Mouse (Mus musculus): ENCODE measurements around the gene Pitx1. TPM values are rescaled to one million over a fixed set of nuclear protein-coding genes. Genes with fewer than 3 reads are reported as not detected.

The Pitx1 gene
- polyA plus RNA-seq, 1 experiment from 2014 or later: 8.2 TPM

DNA sequence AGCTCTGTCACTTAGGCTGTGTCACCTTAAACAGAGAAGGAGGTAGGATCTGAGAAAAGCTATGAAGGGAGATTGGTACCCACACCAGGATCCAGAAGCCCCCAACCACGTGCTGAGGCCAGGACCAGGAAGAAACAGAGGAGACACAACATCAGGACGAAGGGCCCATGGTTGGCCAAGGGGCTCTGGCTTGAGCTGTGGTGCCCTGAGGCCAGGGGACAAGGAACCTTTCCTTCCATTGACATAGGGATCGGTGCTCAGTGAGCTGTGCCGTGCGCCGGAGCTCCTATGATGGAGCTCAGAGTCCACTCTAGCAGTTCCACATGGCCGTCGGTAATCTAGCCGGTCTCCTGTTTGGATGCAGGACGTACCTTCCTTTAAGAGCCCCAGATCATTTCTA, 26.3 kb downstream of the Pitx1 start:
- Histone ChIP-seq H3K9ac (ENCODE audit: low read depth, low read length) (no peak overlapping the region), H3K4me3 (ENCODE audit: low read depth, low read length) (no peak overlapping the region), H3K27me3 (replicated peaks; ENCODE audit: control insufficient read depth, insufficient read depth, low read length) (no peaks in the 10 kb centered on the region), H3K9me3 (ENCODE audit: control insufficient read depth) (no peaks in the 10 kb centered on the region), H3K36me3 (ENCODE audit: control insufficient read depth, insufficient read depth) (no peaks in the 10 kb centered on the region), H3K27ac (ENCODE audit: low read depth, low read length) (no peak overlapping the region), H3K4me2 (replicated peaks; ENCODE audit: low read depth) (no peak overlapping the region), H3K4me1 (replicated peaks; ENCODE audit: control insufficient read depth, insufficient read depth, low read length) (no peaks in the 10 kb centered on the region)
- ATAC-seq: no peak
- TF ChIP-seq CTCF (IDR thresholded peaks at IDR 0.05; ENCODE audit: low read depth): no peak
- 93% methylated on average over 10 of the region's 10 CpGs for WGBS

DNA sequence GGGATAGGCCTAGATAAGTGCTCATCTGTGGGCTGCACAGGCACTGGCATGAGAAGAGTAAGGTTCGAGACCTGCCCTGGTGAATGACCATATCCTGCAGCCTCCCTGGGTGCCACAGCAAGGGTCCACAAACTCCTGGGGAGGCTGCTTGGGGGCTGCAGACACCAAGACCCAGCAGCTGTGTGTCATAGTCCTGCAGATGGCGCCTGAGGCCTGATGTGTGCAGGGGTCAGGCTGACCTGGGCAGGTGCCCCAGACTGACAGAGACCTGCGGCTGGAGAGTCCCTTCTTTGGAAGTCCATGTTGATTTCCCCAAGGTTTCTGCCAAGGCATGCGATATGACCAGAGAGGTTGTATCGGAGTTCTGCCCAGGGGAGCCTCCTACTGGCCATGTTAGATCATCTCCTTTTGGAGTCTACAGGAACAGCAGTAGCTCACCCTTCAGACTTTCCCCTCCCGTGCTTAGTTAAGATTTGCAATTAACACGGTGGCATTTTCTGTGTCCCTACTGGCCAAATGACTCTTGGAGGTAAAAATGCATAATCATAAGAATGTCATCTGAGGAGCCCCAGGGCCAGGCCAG, 26.9 kb downstream of the Pitx1 start:
- no peak overlapping the region for H3K27ac ChIP-seq (ENCODE audit: low read depth, low read length)
- TF ChIP-seq CTCF (IDR thresholded peaks at IDR 0.05; ENCODE audit: low read depth): peak; percentile 54
- H3K4me3 ChIP-seq (ENCODE audit: low read depth, low read length): no peak overlapping the region
- H3K4me2 ChIP-seq (replicated peaks; ENCODE audit: low read depth): no peak overlapping the region
- H3K36me3 ChIP-seq (ENCODE audit: control insufficient read depth, insufficient read depth): no peaks in the 10 kb centered on the region
- 65% methylated on average over 7 of the region's 7 CpGs for WGBS
- no peaks in the 10 kb centered on the region for H3K9me3 ChIP-seq (ENCODE audit: control insufficient read depth)
- no peak overlapping the region for H3K9ac ChIP-seq (ENCODE audit: low read depth, low read length)
- H3K27me3 ChIP-seq (replicated peaks; ENCODE audit: control insufficient read depth, insufficient read depth, low read length): no peaks in the 10 kb centered on the region
- no peaks in the 10 kb centered on the region for H3K4me1 ChIP-seq (replicated peaks; ENCODE audit: control insufficient read depth, insufficient read depth, low read length)
- ATAC-seq: no peak

DNA sequence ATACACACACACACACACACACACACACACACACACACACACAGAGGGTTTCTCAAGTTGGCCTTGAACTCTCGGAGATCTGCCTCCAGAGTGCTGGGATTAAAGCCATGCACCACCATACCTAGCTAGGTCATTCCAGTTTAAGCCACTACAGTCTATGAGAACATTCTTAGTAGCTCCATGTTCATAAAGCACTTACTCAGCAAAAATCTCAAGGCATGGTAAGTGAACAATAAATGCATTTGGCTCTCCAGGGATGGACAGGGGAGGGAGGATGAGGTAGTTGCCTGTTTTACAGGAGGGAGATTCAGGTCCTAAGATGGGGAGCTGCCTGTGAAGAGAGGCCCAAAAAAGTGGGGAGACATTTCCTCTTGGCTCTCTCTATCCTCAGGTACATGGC, 32.0 kb downstream of the Pitx1 start:
- Histone ChIP-seq H3K4me3 (ENCODE audit: low read depth, low read length) (no peak overlapping the region), H3K4me1 (replicated peaks; ENCODE audit: control insufficient read depth, insufficient read depth, low read length) (no peaks in the 10 kb centered on the region), H3K27ac (ENCODE audit: low read depth, low read length) (no peak overlapping the region), H3K9ac (ENCODE audit: low read depth, low read length) (no peak overlapping the region), H3K4me2 (replicated peaks; ENCODE audit: low read depth) (no peak overlapping the region), H3K9me3 (ENCODE audit: control insufficient read depth) (no peaks in the 10 kb centered on the region), H3K36me3 (ENCODE audit: control insufficient read depth, insufficient read depth) (no peaks in the 10 kb centered on the region), H3K27me3 (replicated peaks; ENCODE audit: control insufficient read depth, insufficient read depth, low read length) (no peaks in the 10 kb centered on the region)
- 88% methylated on average over 1 of the region's 1 CpGs for WGBS
- no peak for TF ChIP-seq CTCF (IDR thresholded peaks at IDR 0.05; ENCODE audit: low read depth)
- ATAC-seq: no peak

DNA sequence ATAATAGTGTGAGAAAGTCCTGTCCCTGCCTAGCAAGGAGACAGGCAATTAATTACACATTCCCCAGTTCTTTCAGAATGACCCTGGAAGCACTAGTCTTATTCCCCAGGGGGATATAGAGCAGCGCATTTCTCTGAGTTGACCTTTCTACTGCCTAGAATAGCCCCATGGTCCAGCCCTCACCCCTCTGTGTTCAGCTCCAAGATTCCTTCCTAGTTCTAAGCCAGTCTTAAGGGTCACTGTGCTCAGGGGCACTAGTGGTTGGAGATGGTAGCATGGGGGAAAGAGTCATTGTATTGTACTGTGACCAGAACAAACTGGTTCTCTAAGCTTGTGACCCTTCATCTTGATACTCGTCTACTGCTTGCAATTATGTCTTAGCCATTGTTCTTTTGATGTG, 34.7 kb downstream of the Pitx1 start:
- 81% methylated on average over 2 of the region's 2 CpGs for WGBS
- Histone ChIP-seq H3K9me3 (ENCODE audit: control insufficient read depth) (no peaks in the 10 kb centered on the region), H3K36me3 (ENCODE audit: control insufficient read depth, insufficient read depth) (no peaks in the 10 kb centered on the region), H3K9ac (ENCODE audit: low read depth, low read length) (no peak overlapping the region), H3K4me1 (replicated peaks; ENCODE audit: control insufficient read depth, insufficient read depth, low read length) (no peaks in the 10 kb centered on the region), H3K27me3 (replicated peaks; ENCODE audit: control insufficient read depth, insufficient read depth, low read length) (no peaks in the 10 kb centered on the region), H3K4me3 (ENCODE audit: low read depth, low read length) (no peak overlapping the region), H3K4me2 (replicated peaks; ENCODE audit: low read depth) (no peak overlapping the region), H3K27ac (ENCODE audit: low read depth, low read length) (no peak overlapping the region)
- ATAC-seq: no peak
- no peak for TF ChIP-seq CTCF (IDR thresholded peaks at IDR 0.05; ENCODE audit: low read depth)

DNA sequence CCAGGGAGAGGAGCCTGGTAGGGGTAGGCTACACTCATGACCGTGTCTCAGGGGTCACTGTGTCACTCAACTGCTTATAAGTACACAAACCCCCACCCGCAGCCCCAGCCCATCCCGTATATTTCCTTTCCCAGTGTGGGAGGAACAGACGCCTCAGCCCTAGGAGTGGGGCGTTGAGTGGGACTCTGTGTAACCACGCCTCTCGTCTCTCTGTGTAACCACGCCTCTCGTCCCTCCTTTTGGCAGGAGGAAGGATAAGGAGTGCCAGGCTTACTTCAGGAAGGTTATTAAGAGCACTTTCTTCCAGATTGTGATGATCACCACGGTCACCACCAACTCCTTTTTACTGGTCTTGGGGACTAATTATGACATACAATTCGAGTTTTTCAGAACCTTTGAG, 49.9 kb downstream of the Pitx1 start:
- 36% methylated on average over 11 of the region's 11 CpGs for WGBS
- ATAC-seq: 0 out of 2 replicates have a peak, but pooled peaks have one; percentile 8
- TF ChIP-seq CTCF (IDR thresholded peaks at IDR 0.05; ENCODE audit: low read depth): no peak
- Histone ChIP-seq H3K36me3 (ENCODE audit: control insufficient read depth, insufficient read depth) (no peaks in the 10 kb centered on the region), H3K27me3 (replicated peaks; ENCODE audit: control insufficient read depth, insufficient read depth, low read length) (no peaks in the 10 kb centered on the region), H3K9ac (ENCODE audit: low read depth, low read length) (no peak overlapping the region), H3K4me2 (replicated peaks; ENCODE audit: low read depth) (no peak overlapping the region), H3K4me1 (replicated peaks; ENCODE audit: control insufficient read depth, insufficient read depth, low read length) (no peaks in the 10 kb centered on the region), H3K27ac (ENCODE audit: low read depth, low read length) (no peak overlapping the region), H3K9me3 (ENCODE audit: control insufficient read depth) (no peaks in the 10 kb centered on the region), H3K4me3 (ENCODE audit: low read depth, low read length) (no peak overlapping the region)

DNA sequence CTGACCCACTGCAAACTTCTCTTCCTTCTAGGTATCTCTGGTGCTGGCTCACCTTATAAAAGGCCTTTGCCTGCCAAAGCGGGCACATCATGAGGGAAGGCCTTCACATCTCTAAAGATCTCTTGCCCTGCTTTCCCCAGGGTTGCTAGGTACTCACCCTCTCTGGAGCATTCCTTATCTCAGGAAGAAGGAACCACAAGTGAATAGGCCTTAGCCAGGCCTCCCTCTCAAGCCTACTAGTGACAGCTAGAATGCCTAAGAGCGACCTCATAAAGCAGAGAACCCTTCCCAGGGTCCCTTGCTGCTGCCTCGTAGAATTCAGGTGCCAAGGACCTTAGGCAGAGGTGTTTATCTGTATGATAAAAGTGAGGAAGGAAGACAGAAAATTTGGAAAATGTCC, 51.7 kb downstream of the Pitx1 start, which contains the start of gene Catsper3:
Catsper3 (plus strand) TSS at position 301 of the 400 bp plus-strand sequence.
- Histone ChIP-seq H3K27me3 (replicated peaks; ENCODE audit: control insufficient read depth, insufficient read depth, low read length) (no peaks in the 10 kb centered on the region), H3K9ac (ENCODE audit: low read depth, low read length) (no peak within 1 kb of the TSS), H3K36me3 (ENCODE audit: control insufficient read depth, insufficient read depth) (no peaks in the 10 kb centered on the region), H3K4me3 (ENCODE audit: low read depth, low read length) (no peak within 1 kb of the TSS), H3K4me1 (replicated peaks; ENCODE audit: control insufficient read depth, insufficient read depth, low read length) (no peaks in the 10 kb centered on the region), H3K9me3 (ENCODE audit: control insufficient read depth) (no peaks in the 10 kb centered on the region), H3K27ac (ENCODE audit: low read depth, low read length) (no peak within 1 kb of the TSS), H3K4me2 (replicated peaks; ENCODE audit: low read depth) (no peak within 1 kb of the TSS)
- TF ChIP-seq CTCF (IDR thresholded peaks at IDR 0.05; ENCODE audit: low read depth): no peak
- WGBS: 81% methylated on average over 3 of the region's 3 CpGs
- no peak for ATAC-seq

DNA sequence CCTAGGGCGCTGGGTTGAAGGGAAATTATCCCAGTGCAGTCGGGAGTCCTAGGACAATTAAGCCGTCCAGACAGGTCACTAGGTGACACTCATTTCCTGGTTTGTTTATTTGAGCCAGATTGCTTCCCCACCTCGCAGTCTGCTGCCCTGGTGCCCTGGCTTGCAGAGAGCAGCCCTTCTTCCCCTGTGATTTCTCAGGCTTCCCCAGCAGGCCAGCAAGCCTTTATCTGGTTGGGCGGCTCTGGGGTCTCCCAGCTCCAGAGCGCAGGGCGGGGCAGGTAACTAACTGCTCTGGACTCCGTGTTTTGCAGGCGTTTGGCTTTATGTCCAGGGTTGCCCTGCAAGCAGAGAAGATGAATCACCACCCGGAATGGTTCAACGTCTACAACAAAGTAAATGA, 60.9 kb downstream of the Pitx1 start:
- no peaks in the 10 kb centered on the region for H3K9me3 ChIP-seq (ENCODE audit: control insufficient read depth)
- H3K36me3 ChIP-seq (ENCODE audit: control insufficient read depth, insufficient read depth): no peaks in the 10 kb centered on the region
- H3K27me3 ChIP-seq (replicated peaks; ENCODE audit: control insufficient read depth, insufficient read depth, low read length): no peaks in the 10 kb centered on the region
- no peak overlapping the region for H3K4me3 ChIP-seq (ENCODE audit: low read depth, low read length)
- no peak overlapping the region for H3K4me2 ChIP-seq (replicated peaks; ENCODE audit: low read depth)
- 16% methylated on average over 11 of the region's 11 CpGs for WGBS
- no peak overlapping the region for H3K9ac ChIP-seq (ENCODE audit: low read depth, low read length)
- no peak for ATAC-seq
- no peak for TF ChIP-seq CTCF (IDR thresholded peaks at IDR 0.05; ENCODE audit: low read depth)
- no peaks in the 10 kb centered on the region for H3K4me1 ChIP-seq (replicated peaks; ENCODE audit: control insufficient read depth, insufficient read depth, low read length)
- H3K27ac ChIP-seq (ENCODE audit: low read depth, low read length): no peak overlapping the region

Other genes starting within 250 kb of the Pitx1 start
- gene B4galt7, start 236.3 kb downstream of the Pitx1 start, polyA plus RNA-seq (2015; fragmentation: Nextera tagmentation; extraction: Ambion mirVana): 13.9 and 14.3 TPM in 2 replicates
- 24.8 and 26.9 TPM in 2 replicates for gene Caml, start 213.2 kb downstream of the Pitx1 start, polyA plus RNA-seq (2015; fragmentation: Nextera tagmentation; extraction: Ambion mirVana)
- gene Ddx46, start 201.2 kb downstream of the Pitx1 start, polyA plus RNA-seq (2015; fragmentation: Nextera tagmentation; extraction: Ambion mirVana): 15.6 and 16.6 TPM in 2 replicates
- 20.4 and 21.8 TPM in 2 replicates for gene B230219D22Rik, start 143.1 kb downstream of the Pitx1 start, polyA plus RNA-seq (2015; fragmentation: Nextera tagmentation; extraction: Ambion mirVana)
- 68.4 and 69.5 TPM in 2 replicates for gene Txndc15, start 121.5 kb downstream of the Pitx1 start, polyA plus RNA-seq (2015; fragmentation: Nextera tagmentation; extraction: Ambion mirVana)
- gene Pcbd2, start 108.8 kb downstream of the Pitx1 start, polyA plus RNA-seq (2015; fragmentation: Nextera tagmentation; extraction: Ambion mirVana): 70.5 and 72.0 TPM in 2 replicates
- gene Catsper3, start 51.6 kb downstream of the Pitx1 start, polyA plus RNA-seq (2015; fragmentation: Nextera tagmentation; extraction: Ambion mirVana): 0.14 and 0.22 TPM in 2 replicates